Mouse (Mus musculus) intestine, embryonic 15.5 days (tissue): ENCODE measurements around the gene Ndrg3. TPM values are rescaled to one million over a fixed set of nuclear protein-coding genes. Genes with fewer than 3 reads are reported as not detected.
A peak's percentile ranks its signal among the peaks of the same experiment; 100 is the strongest.

ENCODE experiments used
- ATAC-seq: fragments of 200-750 bp; cut with Nextera tagmentation; 2 replicates; pipeline ENCODE4 v1.8.0; 2017; ENCODE audit warnings: moderate TSS enrichment, moderate library complexity
- H3K27ac ChIP-seq: fragments of 300-500 bp; sonication (generic); 2 replicates; pipeline ENCODE4 v1.5.1; 2015; ENCODE audit warnings: mild to moderate bottlenecking, inconsistent platforms
- H3K27me3 ChIP-seq: fragments of 300-500 bp; sonication (generic); replicated peaks from 2 replicates; pipeline ENCODE4 v1.6.1; 2015; ENCODE audit warnings: inconsistent platforms
- H3K36me3 ChIP-seq: fragments of 300-500 bp; sonication (generic); 2 replicates; pipeline ENCODE4 v1.6.1; 2015; ENCODE audit warnings: inconsistent platforms
- H3K4me1 ChIP-seq: fragments of 300-500 bp; sonication (generic); replicated peaks from 2 replicates; pipeline ENCODE4 v1.6.1; 2015; ENCODE audit warnings: inconsistent platforms
- H3K4me2 ChIP-seq: fragments of 300-500 bp; sonication (generic); replicated peaks from 2 replicates; pipeline ENCODE4 v1.6.1; 2015; ENCODE audit warnings: mild to moderate bottlenecking, inconsistent platforms
- H3K4me3 ChIP-seq: fragments of 300-500 bp; sonication (generic); replicated peaks from 2 replicates; pipeline ENCODE4 v1.5.1; 2015; ENCODE audit warnings: inconsistent platforms
- H3K9ac ChIP-seq: fragments of 300-500 bp; sonication (generic); 2 replicates; pipeline ENCODE4 v1.6.1; 2015; ENCODE audit warnings: inconsistent platforms
- H3K9me3 ChIP-seq: fragments of 300-500 bp; sonication (generic); 2 replicates; pipeline ENCODE4 v1.6.1; 2016; ENCODE audit warnings: inconsistent platforms
- WGBS: fragments of 180-500 bp; shearing (Covaris S2); methylation state at CpG from one replicate; pipeline ENCODE4 v1.1.7; 2015; 5-methylcytosine and 5-hydroxymethylcytosine counted together
- polyA plus RNA-seq: library from polyadenylated mRNA; unstranded; fragments of >200 nt; fragmentation: Nextera tagmentation; extraction: Ambion mirVana; gene quantifications from 2 replicates; pipeline ENCODE4 v1.2.1, GENCODE M21; 2015

The Ndrg3 gene
- 41.7 and 42.9 TPM in 2 replicates for polyA plus RNA-seq

- ATAC-seq = peak; percentile 98
- Histone ChIP-seq H3K27me3 (no peaks in the 10 kb centered on the region), H3K27ac (peak within 1 kb of the TSS; percentile 60; the same call in 1 of the 2 replicates), H3K4me1 (peaks cover 8% of the 10 kb centered on the region), H3K4me3 (peak within 1 kb of the TSS; percentile 93), H3K4me2 (peak within 1 kb of the TSS; percentile 92), H3K36me3 (0 out of 2 replicates have a peak, but pooled peaks cover 7% of the 10 kb centered on the region), H3K9ac (peak within 1 kb of the TSS; percentile 87), H3K9me3 (no peaks in the 10 kb centered on the region)
- WGBS = under 1% methylated on average over 66 of the region's 66 CpGs
Observed at GRCm38 (mm10) chr2:156991470-156992319, at the start of gene Ndrg3. Ndrg3 (minus strand) TSS chr2:156992056.

- Histone ChIP-seq H3K27me3 (no peaks in the 10 kb centered on the region), H3K4me2 (no peak overlapping the region), H3K4me1 (no peaks in the 10 kb centered on the region), H3K9ac (no peak overlapping the region), H3K4me3 (no peak overlapping the region), H3K27ac (no peak overlapping the region), H3K9me3 (no peaks in the 10 kb centered on the region), H3K36me3 (peaks cover 36% of the 10 kb centered on the region)
- no peak for ATAC-seq
- 91% methylated on average over 7 of the region's 7 CpGs for WGBS
Observed at GRCm38 (mm10) chr2:157041421-157041820, 49.6 kb upstream of the Ndrg3 start.

GRCm38 (mm10) chr2:157040649-157041046, 48.8 kb upstream of the Ndrg3 start:
- H3K4me1 ChIP-seq = no peaks in the 10 kb centered on the region
- no peak for ATAC-seq
- H3K36me3 ChIP-seq = peaks cover 36% of the 10 kb centered on the region
- 84% methylated on average over 17 of the region's 17 CpGs for WGBS
- H3K9me3 ChIP-seq = no peaks in the 10 kb centered on the region
- H3K27ac ChIP-seq = no peak overlapping the region
- no peak overlapping the region for H3K9ac ChIP-seq
- H3K4me3 ChIP-seq = no peak overlapping the region
- H3K4me2 ChIP-seq = no peak overlapping the region
- no peaks in the 10 kb centered on the region for H3K27me3 ChIP-seq

DNA sequence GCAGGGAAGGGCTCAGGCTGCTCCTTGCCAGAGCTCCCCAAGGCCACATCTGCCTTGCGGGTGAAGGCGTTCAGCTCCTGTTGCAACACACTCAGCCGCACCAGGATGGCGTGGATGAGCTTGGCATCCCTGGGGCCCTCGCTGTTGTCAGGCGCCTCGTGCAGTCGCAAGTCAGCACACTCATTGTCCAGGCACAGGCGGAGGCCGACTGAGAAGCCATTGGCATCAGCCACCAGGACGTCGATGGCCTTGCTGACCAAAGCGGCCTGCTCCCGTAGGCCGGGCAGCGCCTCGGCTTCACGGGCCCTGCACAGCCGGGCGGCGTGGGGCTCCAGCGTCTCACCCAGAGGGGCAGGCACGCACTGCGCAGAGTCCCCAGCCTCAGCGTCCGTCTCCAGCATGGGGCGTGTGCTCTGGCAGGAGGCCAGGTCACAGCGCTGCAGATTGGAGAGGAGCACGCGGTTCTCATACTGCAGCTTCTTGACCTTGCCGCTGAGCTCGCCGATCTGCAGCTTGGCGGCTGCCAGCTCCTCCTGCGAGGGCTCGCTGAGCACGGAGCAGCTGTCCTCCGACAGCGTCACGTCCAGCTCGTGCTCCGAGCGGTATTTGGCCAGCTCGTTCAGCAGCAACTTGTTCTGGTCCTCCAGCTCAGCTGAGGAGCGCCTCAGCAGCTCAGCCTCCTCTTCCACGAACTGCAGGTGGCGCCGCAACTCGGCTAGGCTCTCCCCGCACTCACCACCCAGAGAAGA, 48.2 kb upstream of the Ndrg3 start:
- no peaks in the 10 kb centered on the region for H3K27me3 ChIP-seq
- no peak overlapping the region for H3K4me2 ChIP-seq
- peaks cover 32% of the 10 kb centered on the region for H3K36me3 ChIP-seq
- peak; percentile 56 for ATAC-seq
- H3K9me3 ChIP-seq = no peaks in the 10 kb centered on the region
- 85% methylated on average over 50 of the region's 50 CpGs for WGBS
- H3K9ac ChIP-seq = no peak overlapping the region
- H3K4me3 ChIP-seq = no peak overlapping the region
- no peak overlapping the region for H3K27ac ChIP-seq
- H3K4me1 ChIP-seq = no peaks in the 10 kb centered on the region

DNA sequence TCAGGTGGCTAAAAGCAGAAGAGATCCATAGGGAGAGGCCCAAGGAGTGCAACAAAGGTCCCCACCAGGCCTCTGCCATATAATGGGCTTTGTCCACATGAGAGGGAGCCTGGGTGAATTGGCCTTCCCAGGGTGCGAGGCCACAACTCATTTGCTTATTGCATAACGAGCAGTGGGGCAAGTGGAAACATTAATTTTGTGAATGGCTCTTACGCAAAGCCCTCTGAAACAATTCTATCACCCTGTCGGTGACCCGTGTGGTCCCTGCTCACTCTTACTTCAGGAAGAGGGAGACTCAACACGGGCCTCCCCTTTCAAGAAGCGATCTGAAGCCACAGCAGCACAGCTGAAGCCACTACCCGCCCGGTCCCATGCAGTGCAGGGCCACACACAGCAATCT, 45.4 kb upstream of the Ndrg3 start:
- Histone ChIP-seq H3K27ac (no peak overlapping the region), H3K36me3 (peaks cover 25% of the 10 kb centered on the region), H3K27me3 (no peaks in the 10 kb centered on the region), H3K4me1 (no peaks in the 10 kb centered on the region), H3K9ac (no peak overlapping the region), H3K9me3 (no peaks in the 10 kb centered on the region), H3K4me2 (no peak overlapping the region), H3K4me3 (no peak overlapping the region)
- 90% methylated on average over 9 of the region's 9 CpGs for WGBS
- ATAC-seq = no peak

DNA sequence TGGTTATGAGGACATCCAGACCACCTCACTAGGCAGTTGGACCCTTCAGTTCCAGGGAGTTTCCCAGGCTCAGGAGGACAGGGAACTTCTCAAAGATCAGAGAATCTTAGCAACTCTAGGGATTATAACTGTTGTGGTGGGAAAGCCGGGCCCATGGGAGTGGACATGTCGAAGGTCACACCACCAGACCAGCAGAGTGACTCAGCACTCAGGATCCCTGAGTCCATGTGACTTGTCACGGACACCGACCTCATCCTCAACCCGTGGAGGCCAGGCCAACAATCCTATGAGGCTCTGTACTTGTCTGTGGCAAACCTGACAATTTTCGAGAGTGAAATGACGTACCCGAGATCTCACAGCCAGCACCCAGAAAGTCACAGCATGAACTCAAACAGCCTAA, 44.5 kb upstream of the Ndrg3 start:
- Histone ChIP-seq H3K27me3 (no peaks in the 10 kb centered on the region), H3K9ac (no peak overlapping the region), H3K9me3 (no peaks in the 10 kb centered on the region), H3K36me3 (peaks cover 20% of the 10 kb centered on the region), H3K4me3 (no peak overlapping the region), H3K4me2 (no peak overlapping the region), H3K27ac (no peak overlapping the region), H3K4me1 (no peaks in the 10 kb centered on the region)
- 88% methylated on average over 8 of the region's 8 CpGs for WGBS
- ATAC-seq = no peak

DNA sequence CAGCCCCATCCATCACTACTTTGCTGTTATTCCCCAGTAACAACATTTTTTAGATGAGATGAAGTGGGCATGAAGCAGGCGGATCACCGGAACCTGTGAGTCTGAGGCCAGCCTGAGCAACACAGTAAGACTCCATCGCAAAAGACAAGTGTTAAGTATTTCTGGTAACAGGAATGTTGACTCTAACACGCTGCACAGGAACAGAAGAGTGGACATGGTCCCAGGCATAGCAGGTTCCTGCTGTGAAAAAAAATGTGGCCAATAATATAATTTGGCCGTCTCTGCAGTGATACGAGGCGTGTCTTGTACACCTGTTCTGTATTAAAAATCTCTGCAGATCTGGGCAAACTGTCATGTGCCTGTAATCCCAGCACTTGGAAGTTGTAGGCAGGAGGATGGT, 43.5 kb upstream of the Ndrg3 start:
- no peak for ATAC-seq
- peaks cover 16% of the 10 kb centered on the region for H3K36me3 ChIP-seq
- WGBS = 91% methylated on average over 7 of the region's 7 CpGs

GRCm38 (mm10) chr2:157030804-157031203, 38.9 kb upstream of the Ndrg3 start:
- Histone ChIP-seq H3K9ac (no peak overlapping the region), H3K9me3 (no peaks in the 10 kb centered on the region), H3K4me2 (no peak overlapping the region), H3K4me1 (no peaks in the 10 kb centered on the region), H3K27ac (no peak overlapping the region), H3K27me3 (no peaks in the 10 kb centered on the region), H3K36me3 (peaks cover 46% of the 10 kb centered on the region), H3K4me3 (no peak overlapping the region)
- 44% methylated on average over 9 of the region's 9 CpGs for WGBS
- ATAC-seq = peak; percentile 76

More for the DNA sequence above, 43.5 kb upstream of the Ndrg3 start:
- Histone ChIP-seq H3K4me2 (no peak overlapping the region), H3K4me1 (no peaks in the 10 kb centered on the region), H3K9ac (no peak overlapping the region), H3K9me3 (no peaks in the 10 kb centered on the region), H3K4me3 (no peak overlapping the region), H3K27ac (no peak overlapping the region), H3K27me3 (no peaks in the 10 kb centered on the region)

DNA sequence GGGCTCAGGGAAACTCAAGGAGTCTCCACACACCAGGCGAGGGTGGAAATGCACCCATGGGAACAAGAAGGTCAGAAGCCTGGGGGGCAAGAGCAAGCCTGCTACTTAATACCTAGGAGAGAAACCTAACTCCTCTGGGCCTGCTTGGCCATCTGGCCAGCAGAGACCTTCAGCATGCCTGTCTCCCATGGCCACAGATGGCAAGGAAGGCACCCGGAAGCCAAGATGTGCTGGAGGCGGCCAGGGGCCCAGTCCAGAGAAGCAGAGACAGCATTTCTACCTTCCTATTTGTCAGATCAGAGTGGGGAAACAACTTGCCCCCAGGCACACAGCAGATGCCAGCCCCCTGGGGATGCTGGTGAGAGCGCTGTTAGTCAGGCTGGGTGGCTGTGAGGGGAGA, 36.4 kb upstream of the Ndrg3 start:
- H3K4me1 ChIP-seq = no peaks in the 10 kb centered on the region
- H3K4me2 ChIP-seq = no peak overlapping the region
- no peaks in the 10 kb centered on the region for H3K9me3 ChIP-seq
- WGBS = 93% methylated on average over 4 of the region's 4 CpGs
- H3K27me3 ChIP-seq = no peaks in the 10 kb centered on the region
- no peak overlapping the region for H3K27ac ChIP-seq
- H3K9ac ChIP-seq = no peak overlapping the region
- no peak overlapping the region for H3K4me3 ChIP-seq
- no peak for ATAC-seq
- peaks cover 61% of the 10 kb centered on the region for H3K36me3 ChIP-seq

DNA sequence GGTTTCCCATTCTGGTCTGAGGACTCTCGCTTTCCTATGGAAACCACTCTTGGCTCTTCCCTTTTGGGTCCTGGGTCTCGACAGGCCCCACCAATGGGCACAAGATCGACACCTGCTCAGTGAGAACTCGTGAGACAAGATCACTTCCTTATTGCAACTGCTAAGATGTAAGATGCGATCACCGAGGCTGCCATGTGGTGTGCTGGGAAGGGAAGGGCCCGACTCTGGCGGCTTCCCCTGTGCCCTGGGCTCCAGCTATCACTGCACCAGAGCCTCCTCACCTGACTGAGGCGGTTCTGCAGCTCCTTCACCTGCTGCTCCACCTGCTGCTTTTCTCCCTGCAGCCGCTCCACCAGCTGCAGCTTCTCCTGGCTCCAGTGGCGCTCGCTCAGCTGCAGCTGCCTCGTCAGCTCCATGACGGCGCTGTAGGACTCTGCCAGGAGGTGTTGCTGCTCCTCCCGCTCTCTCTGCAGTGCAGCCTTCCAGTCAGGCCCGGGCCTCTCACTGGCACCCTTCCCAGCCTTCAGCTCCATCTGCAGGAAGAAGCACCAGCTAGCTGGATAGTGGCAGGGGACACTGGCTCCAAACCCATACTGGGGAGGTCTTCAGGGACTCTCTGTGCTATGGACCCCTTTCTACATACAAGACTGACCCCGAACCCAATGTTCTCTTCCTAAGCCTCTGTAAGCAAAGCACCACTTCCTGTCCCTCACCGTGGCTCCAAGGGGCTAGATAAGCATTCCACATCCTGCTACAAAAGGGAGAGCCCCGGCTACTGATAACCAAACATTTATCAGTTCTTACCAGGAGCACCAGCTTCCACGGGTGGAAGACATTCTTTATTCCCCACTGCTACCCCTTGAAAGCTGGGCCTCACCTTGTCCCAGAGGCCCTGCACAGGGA, 35.5 kb upstream of the Ndrg3 start:
- peaks cover 70% of the 10 kb centered on the region for H3K36me3 ChIP-seq
- H3K4me2 ChIP-seq = no peak overlapping the region
- WGBS = 88% methylated on average over 21 of the region's 21 CpGs
- H3K27me3 ChIP-seq = no peaks in the 10 kb centered on the region
- no peak overlapping the region for H3K27ac ChIP-seq
- H3K4me3 ChIP-seq = no peak overlapping the region
- ATAC-seq = peak; percentile 55; the same call in 1 of the 2 replicates
- H3K4me1 ChIP-seq = no peaks in the 10 kb centered on the region
- H3K9ac ChIP-seq = no peak overlapping the region
- H3K9me3 ChIP-seq = no peaks in the 10 kb centered on the region

DNA sequence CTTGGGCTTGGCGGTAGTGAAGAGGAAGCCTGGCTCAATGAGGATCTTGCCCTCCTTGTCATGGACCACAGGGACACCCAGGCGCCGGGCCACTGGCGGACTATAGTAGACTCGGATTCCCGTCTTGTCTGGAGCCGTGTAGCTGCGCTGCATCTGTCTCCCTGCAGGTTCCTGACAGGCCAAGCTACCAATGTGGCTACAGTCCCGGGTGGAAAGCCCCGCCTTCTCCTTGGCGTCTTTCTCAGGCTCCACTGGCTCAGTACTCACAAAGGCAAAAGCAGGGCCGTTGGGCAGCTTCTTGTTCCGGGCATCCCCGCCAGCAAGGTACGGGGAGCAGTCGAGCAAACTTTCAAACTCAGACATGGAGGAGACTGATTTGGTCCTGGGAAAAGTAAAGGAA, 29.3 kb upstream of the Ndrg3 start:
- Histone ChIP-seq H3K9ac (no peak overlapping the region), H3K36me3 (peaks cover 53% of the 10 kb centered on the region), H3K4me1 (no peaks in the 10 kb centered on the region), H3K4me2 (no peak overlapping the region), H3K9me3 (no peaks in the 10 kb centered on the region), H3K4me3 (no peak overlapping the region), H3K27me3 (no peaks in the 10 kb centered on the region), H3K27ac (no peak overlapping the region)
- no peak for ATAC-seq
- WGBS = 94% methylated on average over 16 of the region's 16 CpGs

DNA sequence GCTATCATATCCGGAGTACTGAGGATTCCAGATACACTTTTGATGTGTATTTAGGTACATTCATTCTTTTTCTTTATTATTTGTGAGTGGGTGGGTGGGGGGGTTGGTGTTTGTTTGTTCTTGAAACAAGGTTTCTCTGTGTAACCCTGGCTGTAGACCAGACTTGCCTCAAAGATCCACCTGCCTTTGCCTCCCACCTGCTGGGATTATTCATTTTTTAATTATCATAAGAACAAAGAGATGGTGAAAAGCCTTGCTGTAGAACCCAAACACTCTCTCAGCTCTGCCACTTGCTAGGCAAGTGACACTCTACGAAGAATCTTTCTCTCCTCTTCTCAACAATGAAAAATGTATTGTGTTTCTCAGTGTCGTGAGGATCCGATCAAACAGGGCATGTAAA, 27.4 kb upstream of the Ndrg3 start:
- no peak overlapping the region for H3K9ac ChIP-seq
- WGBS = 91% methylated on average over 4 of the region's 4 CpGs
- H3K36me3 ChIP-seq = peaks cover 48% of the 10 kb centered on the region
- no peak overlapping the region for H3K27ac ChIP-seq
- no peak for ATAC-seq
- no peaks in the 10 kb centered on the region for H3K27me3 ChIP-seq
- no peak overlapping the region for H3K4me3 ChIP-seq
- H3K4me2 ChIP-seq = no peak overlapping the region
- H3K9me3 ChIP-seq = no peaks in the 10 kb centered on the region
- H3K4me1 ChIP-seq = no peaks in the 10 kb centered on the region
